Mouse (Mus musculus): Measurements from ENCODE around the gene Olfr527.

GRCm38 (mm10) chr7:140361571-140361970, 27.8 kb downstream of the Olfr527 start, which contains the start of gene Olfr60:
- TF ChIP-seq POLR2A (IDR thresholded peaks at IDR 0.05; ENCODE audit: low read depth, low read length) (no peak), CTCF (IDR thresholded peaks at IDR 0.05; ENCODE audit: extremely low read depth, insufficient read depth, insufficient read length, insufficient replicate concordance) (no peak)

Measured in spleen, adult 2 months (tissue).